Mouse (Mus musculus) thymus, postnatal 10 days (tissue): ENCODE measurements around the gene Ppef1.
"Not testable (repeated sequence)": the region's sequence is repeated elsewhere in the genome, so short reads cannot be mapped to it uniquely, and the experiment has no call there.

Source experiments
- DNase-seq, 2 experiments: peaks; one replicate each; pipeline ENCODE4 v3.0.0; 2021; ENCODE audit warnings: low spot score in 2 of 2

Gene Ppef1

DNA sequence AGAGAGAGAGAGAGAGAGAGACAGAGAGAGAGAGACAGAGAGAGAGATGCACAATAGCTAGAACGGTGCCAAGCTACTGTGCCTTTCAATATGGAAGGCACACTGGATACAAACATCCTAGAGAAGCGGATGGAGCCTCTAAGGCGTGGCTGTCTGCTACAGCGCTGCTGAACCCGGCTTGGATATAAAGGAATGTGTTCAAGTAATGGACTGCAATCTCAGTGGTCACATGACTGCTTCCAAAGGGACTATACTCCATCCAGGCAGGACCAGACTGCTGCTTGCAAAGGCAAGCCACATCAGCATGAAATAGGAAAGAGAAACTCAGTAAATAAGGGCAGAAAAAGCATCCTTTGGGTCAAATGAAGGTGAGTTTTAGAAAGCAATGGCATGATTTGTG, at the start of gene Ppef1:
TSS of gene Ppef1 (minus strand) at position 116 of the 400 bp plus-strand sequence.
- DNase-seq, result no peak

GRCm38 (mm10) chrX:160782276-160782675, 46.7 kb upstream of the Ppef1 start:
- no peak for DNase-seq

DNA sequence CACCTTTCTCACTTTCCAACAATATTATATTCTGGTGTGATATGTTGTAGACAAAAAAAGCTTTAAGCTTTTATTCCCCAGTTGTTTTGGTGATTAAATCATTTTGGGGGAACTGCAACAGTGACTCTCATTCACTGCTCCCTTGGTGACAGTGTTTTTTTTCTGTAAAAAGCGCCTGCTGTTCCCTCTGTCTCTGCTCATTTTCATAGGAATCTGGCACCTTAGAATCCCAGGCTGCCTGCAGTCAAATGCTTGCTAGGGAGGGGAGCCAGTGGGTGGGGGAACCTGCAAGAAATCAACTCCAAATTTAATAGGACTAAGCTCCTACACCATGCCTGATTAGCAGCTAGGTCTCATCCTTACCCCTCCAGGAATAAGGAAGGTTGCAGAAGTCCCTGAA, 37.5 kb upstream of the Ppef1 start:
- no peak for DNase-seq

- not testable (repeated sequence) for DNase-seq
Observed at GRCm38 (mm10) chrX:160769622-160770021, 34.1 kb upstream of the Ppef1 start.

DNA sequence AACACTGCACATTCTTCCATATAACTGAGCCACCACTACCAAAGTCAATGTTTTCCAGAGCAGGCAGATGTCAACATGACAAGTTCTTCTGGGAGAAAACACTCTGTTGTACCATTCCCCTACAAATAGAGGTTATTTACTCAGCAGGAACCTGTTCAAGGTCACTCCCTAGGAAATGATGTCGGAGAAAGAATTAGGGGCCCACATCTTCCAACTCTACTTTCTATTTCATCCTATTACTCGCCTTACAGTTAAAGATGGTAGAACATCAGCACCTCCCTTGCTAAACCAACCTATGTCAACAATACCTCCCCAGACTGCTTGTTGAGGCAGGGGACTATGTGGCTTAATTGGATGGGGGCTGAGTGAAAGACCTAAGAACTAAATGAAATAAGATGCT, 32.1 kb upstream of the Ppef1 start, which contains the start of gene Rs1:
TSS of gene Rs1 (plus strand) at position 301 of the 400 bp plus-strand sequence.
- no peak for DNase-seq

- no peak for DNase-seq
Observed at GRCm38 (mm10) chrX:160766233-160766616, 30.7 kb upstream of the Ppef1 start.

DNA sequence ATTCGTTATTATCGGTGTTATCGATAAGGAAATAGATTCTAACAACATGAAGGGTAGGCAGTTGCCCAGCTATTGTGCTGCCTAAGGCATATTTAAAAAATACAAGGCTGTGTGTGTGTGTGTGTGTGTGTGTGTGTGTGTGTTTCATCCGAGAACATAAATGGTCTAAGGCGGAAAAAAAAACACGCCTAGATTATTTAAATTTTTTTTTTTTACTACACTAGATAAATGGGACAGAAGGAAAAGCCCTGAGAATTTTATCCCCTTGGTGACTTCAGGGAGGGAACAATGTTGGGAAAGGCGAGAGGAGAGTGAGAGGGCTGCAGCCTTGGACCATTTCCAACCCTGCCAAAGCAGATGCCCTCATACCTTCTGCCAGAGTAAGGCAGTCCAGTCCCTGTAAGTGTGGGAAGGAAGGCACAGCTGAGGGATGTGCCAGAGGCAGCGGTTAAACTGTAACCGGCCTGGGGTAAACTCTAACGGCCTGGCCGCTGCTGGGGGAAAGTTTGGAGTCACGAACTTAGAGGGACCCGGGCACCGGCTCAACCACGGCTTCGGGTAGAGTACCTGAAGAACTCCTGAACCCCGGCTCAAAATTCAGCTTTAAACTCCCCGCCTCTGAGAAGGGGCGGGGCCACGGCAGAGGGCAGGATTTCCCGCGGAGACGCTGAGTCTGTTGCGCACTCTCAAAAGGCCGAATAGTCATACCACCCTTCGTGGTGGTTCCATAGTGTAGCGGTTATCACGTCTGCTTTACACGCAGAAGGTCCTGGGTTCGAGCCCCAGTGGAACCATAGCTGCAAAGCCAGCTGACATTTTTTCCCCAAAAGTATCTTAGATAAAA, 30.0 kb upstream of the Ppef1 start:
- peak; percentile 82 to 91 for DNase-seq

DNA sequence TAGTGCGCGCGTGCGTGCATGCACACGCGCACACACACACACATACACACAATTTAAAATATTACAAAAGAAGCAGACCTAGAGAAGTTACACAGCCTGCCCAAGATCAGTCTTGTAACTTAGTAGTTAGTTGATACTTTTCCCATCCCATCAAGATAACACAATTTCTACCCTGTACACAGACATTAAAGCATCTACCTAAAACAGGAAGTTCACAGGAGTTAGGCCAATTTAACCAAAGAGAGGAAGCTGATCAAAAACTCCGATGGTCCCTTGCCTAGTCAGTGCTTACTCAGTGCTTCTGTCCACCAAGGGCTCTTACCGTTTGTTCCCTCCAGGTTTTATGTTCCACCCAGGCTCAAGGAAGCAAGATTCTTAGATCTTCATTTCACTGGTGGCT, 15.2 kb upstream of the Ppef1 start:
- no peak for DNase-seq

- no peak for DNase-seq
Observed at GRCm38 (mm10) chrX:160748653-160749052, 13.1 kb upstream of the Ppef1 start.

GRCm38 (mm10) chrX:160745399-160745798, 9.8 kb upstream of the Ppef1 start:
- DNase-seq, result no peak

GRCm38 (mm10) chrX:160699171-160699570, 36.4 kb downstream of the Ppef1 start:
- no peak for DNase-seq

DNA sequence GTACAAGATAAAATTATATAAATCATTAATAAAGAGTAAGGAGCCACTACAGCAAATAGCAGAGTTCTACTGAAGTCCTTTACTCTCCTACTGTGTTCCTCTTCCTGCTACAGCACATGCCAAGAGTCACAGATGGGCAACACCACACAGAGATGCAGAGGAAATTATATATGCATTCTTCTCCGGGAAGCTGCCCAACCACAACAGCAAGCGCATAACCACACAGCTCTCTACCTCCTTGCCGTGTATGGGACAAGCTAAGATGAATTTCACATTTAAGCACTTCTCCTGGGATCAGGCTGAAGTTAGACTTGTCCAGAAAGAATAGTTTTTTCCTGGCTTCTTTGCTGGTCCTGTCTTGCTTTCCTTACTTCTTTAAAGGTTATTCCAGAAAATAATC, 44.0 kb downstream of the Ppef1 start:
- DNase-seq, result no peak

DNA sequence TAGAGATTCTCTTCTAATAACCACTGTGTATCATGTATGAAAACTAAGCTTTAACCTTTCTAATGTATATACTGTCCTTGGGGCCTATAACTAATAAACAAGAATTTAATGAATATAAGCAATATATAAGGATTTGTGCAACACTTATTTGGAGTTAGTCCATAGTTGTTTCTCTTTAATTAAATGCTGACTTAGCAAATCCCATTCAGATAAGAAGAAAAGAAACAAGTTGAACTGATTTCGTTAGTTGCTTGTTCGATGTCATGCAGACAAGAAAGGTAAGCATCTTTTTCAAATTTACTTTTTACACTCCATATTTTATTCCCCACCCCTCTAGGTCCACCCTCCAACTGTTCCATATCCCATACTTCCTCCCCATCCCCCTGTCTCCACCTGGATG, 45.5 kb downstream of the Ppef1 start:
- DNase-seq, result no peak

DNA sequence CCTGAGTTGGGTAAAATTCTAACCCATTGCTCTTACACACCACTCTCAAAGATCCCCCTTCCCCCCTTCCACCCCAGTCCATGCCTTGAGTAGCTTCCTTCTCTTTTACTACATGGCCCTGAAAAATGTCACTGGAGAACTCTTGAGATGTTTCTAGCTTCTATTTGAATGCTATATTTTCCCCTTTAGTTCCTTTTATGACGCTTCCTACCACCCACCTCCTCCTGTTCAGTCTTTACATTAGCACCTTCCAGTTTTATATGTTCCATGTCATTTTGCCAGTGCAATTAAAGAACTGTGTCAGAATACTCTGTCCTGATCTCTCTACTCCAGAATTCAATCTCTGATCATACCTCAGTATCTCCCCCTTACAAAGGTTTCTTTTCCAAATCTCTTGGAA, 65.6 kb downstream of the Ppef1 start:
- no peak for DNase-seq

DNA sequence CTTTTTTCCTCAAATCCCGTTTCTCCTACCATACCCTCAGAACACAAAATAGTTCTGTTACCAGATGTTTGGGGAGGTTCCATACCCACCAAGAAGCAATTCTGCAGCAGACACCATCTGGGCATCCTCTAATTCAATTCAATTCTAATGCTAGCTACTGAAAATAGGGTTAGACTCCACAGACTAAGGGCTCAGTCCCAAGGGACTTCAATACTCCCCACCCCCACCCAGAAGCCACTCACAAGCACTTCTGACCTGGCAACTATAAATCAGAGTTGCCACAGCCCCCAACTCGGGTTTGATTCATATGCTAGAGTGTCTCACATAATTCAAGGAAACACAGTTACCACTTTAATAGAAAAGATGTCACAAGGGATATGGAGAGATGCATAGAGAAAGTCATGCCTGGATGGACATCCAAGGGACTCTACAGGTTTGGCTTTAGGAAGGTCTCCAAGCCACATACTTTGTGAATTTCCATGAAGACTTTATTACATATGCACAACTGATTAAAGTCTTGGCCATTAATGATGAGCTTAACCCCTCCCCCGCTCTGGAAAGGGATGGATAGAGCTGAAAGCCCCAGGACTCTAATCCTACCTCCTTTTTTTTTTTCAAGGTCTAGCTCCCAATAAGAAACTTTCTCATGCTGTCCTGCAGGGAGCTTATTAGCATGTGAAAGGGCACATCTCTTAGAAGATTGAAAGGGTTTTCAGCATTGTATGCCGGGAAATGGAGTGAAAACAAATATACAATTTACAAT, 124.5 kb downstream of the Ppef1 start:
- no peak for DNase-seq

GRCm38 (mm10) chrX:160610482-160610881, 125.1 kb downstream of the Ppef1 start:
- no peak for DNase-seq

DNA sequence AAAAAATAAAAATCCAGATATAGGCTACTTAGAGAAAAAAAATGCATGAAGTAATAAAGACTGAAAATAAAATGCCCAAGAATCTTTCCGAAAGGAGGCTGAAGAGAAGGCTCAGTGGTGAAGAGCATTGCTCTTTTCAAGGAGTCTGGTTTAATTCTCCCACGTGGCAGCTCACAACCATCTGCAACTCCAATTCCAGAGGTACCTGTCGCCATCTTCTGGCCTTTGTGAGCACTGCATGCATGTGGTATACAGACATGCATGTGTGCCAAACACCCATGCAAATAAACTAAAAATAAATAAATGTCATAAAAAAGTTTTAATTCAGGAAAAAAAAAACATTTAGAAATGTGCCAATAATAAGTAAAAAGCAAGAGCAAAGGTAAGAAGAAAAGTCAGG, 125.7 kb downstream of the Ppef1 start:
- peak; percentile 11 to 45 for DNase-seq

DNA sequence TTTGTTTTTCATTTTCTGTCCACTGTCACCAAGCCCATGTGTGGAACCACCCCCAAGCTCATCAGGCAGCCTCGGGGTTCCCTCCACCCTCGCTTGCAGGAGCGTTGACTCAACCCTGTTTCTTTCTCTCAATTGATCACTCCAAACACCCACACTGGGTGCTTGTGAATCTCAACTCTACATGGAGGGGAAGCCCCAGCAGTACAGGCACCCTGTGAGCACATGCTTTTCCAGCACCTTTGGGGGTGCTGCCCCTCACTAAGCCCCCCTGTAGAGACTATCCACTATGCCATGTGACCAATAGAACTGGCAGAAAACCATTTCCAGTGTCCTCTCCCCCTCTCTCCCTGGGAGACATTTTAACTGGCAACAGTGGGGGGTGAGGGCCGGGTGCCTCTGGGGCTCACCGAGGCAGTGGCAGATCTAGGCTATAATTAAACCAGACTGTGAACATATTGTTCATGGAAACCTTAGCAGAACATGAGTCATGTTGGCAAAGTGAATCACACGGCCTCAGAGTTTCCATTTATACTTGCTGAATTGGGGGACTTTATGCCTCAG, 131.5 kb downstream of the Ppef1 start:
- DNase-seq, result no peak

DNA sequence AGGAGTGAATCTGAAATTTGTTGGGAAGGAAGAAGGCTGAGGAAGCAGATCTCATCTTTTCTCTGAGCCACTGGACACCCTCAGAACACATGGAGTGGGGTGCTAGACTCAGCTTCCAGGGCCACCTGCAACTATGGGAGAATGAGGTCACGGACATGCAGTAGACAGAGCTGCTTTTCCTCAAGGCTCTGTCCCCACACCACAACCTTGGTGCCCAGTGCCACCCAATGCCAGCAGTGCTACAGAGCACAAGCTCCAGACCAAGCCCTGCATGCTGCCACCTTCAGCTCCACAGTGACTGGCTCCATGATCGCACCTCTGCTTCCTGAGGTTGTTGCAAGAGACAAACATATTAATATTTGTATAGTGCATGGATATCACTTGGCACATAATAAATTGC, 132.2 kb downstream of the Ppef1 start:
- DNase-seq, result no peak

- DNase-seq, result no peak
Observed at GRCm38 (mm10) chrX:160602770-160603169, 132.8 kb downstream of the Ppef1 start.

DNA sequence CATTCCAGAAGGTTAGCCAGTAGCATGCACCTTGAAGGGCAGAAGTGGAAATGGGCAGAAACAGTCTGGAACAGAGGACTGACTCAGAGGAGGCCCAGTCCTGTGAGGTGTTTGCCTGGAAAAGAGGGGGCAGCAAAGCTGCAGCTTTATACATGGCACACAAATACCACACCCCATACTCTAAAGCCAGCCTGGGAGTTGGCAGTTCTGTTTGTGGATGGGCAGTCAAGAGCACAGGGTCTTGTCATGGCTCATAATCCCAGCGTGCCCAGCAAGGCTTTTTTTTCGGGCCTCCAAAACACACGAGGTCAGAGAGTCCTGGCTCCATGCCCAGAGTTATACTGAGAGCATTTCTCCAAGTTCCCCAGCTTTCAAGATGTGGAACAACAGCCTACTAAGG, 134.5 kb downstream of the Ppef1 start:
- DNase-seq, result no peak

DNA sequence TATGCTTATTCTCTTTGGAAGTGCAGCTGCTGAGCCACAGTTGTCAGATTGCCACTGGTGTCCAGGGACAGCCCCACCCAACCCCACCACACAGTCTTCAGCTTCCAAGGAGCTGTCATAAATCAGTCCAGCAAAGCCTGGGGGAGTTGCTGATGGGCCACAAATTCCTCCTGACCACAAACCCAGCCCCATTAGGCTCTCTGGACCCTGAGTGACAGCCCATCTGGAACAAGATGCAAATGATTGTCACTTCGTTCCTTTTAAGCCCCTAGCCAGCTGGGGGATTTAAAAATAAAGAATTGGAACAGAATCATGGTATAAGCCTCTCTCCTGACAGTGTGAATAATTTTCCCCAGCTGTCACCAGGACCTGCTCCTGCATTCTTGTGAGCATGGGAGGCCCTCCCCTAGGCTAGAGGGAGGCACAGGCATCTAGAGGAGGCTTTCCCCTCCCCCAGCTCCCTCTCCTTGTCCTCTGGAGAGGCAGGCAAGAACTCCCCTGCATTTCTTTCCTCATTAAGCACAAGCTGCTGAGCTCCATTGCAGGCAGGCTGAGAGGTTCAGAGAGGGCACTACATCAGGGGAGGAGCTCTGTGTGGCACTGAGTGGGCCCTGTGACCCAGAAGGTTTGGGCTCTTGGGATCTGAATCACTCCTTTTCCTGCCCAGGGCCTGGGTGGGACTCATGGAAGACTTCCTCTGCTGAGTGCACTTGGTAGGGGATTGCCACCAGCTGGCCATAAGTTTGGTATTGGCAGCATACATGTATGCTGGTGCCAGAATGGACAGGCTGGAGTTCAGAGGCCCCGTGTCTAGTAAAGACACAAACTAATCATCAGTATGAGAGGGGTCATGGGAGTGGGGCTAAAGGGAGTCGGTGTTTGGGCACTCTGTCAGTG, 136.8 kb downstream of the Ppef1 start:
- DNase-seq, result no peak
